Mouse (Mus musculus) kidney, embryonic 15.5 days (tissue): ENCODE data around the gene Tbc1d9b. TPM values are rescaled to one million over a fixed set of nuclear protein-coding genes. Genes with fewer than 3 reads are reported as not detected.
A peak's percentile ranks its signal among the peaks of the same experiment; 100 is the strongest.

Experiments
- ATAC-seq: fragments of 200-750 bp; cut with Nextera tagmentation; replicated peaks from 2 replicates; pipeline ENCODE4 v1.8.0; 2017; ENCODE audit warnings: moderate TSS enrichment; ENCODE audit not compliant: low FRiP score
- H3K27ac ChIP-seq: fragments of 300-500 bp; sonication (generic); 2 replicates; pipeline ENCODE4 v1.5.1; 2015; ENCODE audit warnings: mild to moderate bottlenecking, inconsistent platforms
- H3K27me3 ChIP-seq: fragments of 300-500 bp; sonication (generic); 2 replicates; pipeline ENCODE4 v1.6.1; 2015; ENCODE audit warnings: inconsistent platforms
- H3K36me3 ChIP-seq: fragments of 300-500 bp; sonication (generic); 2 replicates; pipeline ENCODE4 v1.6.1; 2015; ENCODE audit warnings: inconsistent platforms
- H3K4me1 ChIP-seq: fragments of 300-500 bp; sonication (generic); 2 replicates; pipeline ENCODE4 v1.6.1; 2015; ENCODE audit warnings: inconsistent platforms
- H3K4me2 ChIP-seq: fragments of 300-500 bp; sonication (generic); 2 replicates; pipeline ENCODE4 v1.6.1; 2015; ENCODE audit warnings: moderate library complexity, mild to moderate bottlenecking, inconsistent platforms
- H3K4me3 ChIP-seq: fragments of 300-500 bp; sonication (generic); replicated peaks from 2 replicates; pipeline ENCODE4 v1.5.1; 2015; ENCODE audit warnings: mild to moderate bottlenecking, inconsistent platforms
- H3K9ac ChIP-seq: fragments of 300-500 bp; sonication (generic); 2 replicates; pipeline ENCODE4 v1.6.1; 2015; ENCODE audit warnings: mild to moderate bottlenecking, inconsistent platforms
- H3K9me3 ChIP-seq: fragments of 300-500 bp; sonication (generic); replicated peaks from 2 replicates; pipeline ENCODE4 v1.6.1; 2016; ENCODE audit warnings: inconsistent platforms
- WGBS: fragments of 180-500 bp; shearing (Covaris S2); methylation state at CpG from one replicate; pipeline ENCODE4 v1.1.7; 2015; ENCODE audit warnings: mixed read lengths; 5-methylcytosine and 5-hydroxymethylcytosine counted together
- polyA plus RNA-seq: library from polyadenylated mRNA; unstranded; fragments of >200 nt; fragmentation: Nextera tagmentation; extraction: Ambion mirVana; gene quantifications from 2 replicates; pipeline ENCODE4 v1.2.1, GENCODE M21; 2015

Gene Tbc1d9b
- polyA plus RNA-seq, 1 experiment from 2014 or later = 42.9 TPM

DNA sequence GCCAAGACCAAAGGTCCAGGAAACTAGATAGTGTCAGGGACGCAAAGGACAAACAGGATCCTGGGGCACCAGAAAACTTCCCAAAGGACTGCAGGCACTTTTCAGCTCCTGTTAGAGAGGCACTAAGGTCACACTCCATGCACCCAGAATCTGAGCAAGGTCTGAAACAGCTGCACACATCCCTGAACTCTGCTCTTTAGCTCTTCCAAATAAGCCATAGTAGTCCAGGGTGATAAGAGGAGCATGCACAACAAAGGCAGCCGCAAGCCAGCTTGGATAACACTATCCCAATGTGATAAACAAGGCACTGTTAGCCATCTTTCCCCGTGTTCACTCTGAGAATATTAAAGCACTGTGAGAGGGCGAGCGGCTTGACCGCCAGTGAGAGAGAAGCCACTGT lies 27.2 kb upstream of the Tbc1d9b start:
- Histone ChIP-seq H3K4me3 (no peak overlapping the region), H3K27me3 (no peaks in the 10 kb centered on the region), H3K36me3 (peaks cover 15% of the 10 kb centered on the region), H3K9me3 (no peaks in the 10 kb centered on the region), H3K27ac (no peak overlapping the region), H3K9ac (no peak overlapping the region), H3K4me2 (no peak overlapping the region), H3K4me1 (peaks cover 4% of the 10 kb centered on the region)
- WGBS = 89% methylated on average over 6 of the region's 6 CpGs
- ATAC-seq = no peak

DNA sequence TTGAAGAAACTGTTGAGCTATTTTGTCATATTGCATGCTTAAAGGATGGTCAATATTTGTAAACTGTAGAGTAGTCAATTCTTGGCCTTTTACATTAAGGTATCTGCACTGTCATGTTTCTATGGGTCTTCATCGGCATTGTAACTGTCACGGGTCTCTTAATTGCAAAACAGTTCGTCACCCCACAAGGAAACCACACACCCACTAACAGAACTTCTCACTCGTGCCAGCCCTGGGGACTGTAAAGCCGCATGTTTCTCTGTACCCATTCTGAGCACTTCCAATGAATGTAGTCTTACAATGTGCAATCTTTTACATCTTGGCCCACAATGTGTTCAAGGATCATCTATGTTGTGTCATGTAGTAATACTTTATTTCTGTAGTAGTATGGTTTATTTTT lies 26.0 kb upstream of the Tbc1d9b start:
- Histone ChIP-seq H3K4me1 (peaks cover 4% of the 10 kb centered on the region), H3K9ac (no peak overlapping the region), H3K4me2 (no peak overlapping the region), H3K27ac (no peak overlapping the region), H3K4me3 (no peak overlapping the region), H3K9me3 (no peaks in the 10 kb centered on the region), H3K27me3 (no peaks in the 10 kb centered on the region), H3K36me3 (peaks cover 8% of the 10 kb centered on the region; the same call in 1 of the 2 replicates)
- ATAC-seq = no peak
- WGBS = 90% methylated on average over 5 of the region's 5 CpGs

DNA sequence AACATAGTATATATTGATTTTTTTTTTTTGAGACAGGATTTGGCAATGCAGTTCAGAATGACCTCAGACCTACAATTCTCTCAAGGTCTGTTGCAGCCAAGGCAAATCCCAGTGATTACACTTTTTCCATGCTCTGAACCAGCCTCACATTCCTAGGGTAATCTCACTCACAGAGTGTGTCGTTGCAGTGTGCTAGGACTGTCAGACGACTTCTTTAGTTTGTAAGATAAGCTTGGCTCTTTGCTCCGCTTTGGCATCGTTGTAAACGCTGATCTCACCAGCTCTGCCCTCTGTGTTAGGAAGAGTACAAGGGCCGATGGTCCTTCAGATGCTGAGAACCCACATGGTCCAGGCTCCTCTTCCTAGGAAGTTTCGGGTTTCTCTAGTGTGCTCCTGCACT lies 25.2 kb upstream of the Tbc1d9b start:
- no peaks in the 10 kb centered on the region for H3K27me3 ChIP-seq
- H3K27ac ChIP-seq = no peak overlapping the region
- no peak overlapping the region for H3K9ac ChIP-seq
- 82% methylated on average over 7 of the region's 7 CpGs for WGBS
- peaks cover 4% of the 10 kb centered on the region for H3K4me1 ChIP-seq
- peaks cover 8% of the 10 kb centered on the region; the same call in 1 of the 2 replicates for H3K36me3 ChIP-seq
- H3K4me3 ChIP-seq = no peak overlapping the region
- H3K9me3 ChIP-seq = no peaks in the 10 kb centered on the region
- no peak for ATAC-seq
- no peak overlapping the region for H3K4me2 ChIP-seq

DNA sequence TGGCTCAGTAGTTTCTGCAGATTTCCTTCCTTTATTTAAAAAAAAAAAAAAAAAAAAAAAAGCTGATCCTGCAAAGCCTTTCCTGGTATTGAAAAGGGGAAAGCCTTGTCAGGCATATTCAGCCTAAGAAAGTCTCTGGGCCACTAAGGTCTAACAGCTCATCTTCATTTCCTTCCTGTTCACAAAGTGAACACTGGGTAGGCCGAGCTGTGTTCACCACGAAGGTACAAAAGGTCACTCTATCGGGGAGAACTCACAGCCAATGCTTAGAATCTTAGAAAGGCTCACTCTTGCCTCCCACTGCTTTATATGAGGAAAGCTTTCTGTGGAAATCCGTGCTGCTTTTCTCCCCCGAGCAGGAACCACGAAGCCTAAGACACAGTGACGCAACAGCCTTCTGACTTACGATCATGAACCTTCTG lies 22.4 kb upstream of the Tbc1d9b start:
- Histone ChIP-seq H3K4me3 (no peak overlapping the region), H3K4me1 (peaks cover 4% of the 10 kb centered on the region), H3K36me3 (peaks cover 4% of the 10 kb centered on the region; the same call in 1 of the 2 replicates), H3K27ac (peak overlapping the region; percentile 82), H3K9ac (no peak overlapping the region), H3K4me2 (no peak overlapping the region), H3K27me3 (no peaks in the 10 kb centered on the region), H3K9me3 (no peaks in the 10 kb centered on the region)
- no peak for ATAC-seq
- 67% methylated on average over 8 of the region's 8 CpGs for WGBS

DNA sequence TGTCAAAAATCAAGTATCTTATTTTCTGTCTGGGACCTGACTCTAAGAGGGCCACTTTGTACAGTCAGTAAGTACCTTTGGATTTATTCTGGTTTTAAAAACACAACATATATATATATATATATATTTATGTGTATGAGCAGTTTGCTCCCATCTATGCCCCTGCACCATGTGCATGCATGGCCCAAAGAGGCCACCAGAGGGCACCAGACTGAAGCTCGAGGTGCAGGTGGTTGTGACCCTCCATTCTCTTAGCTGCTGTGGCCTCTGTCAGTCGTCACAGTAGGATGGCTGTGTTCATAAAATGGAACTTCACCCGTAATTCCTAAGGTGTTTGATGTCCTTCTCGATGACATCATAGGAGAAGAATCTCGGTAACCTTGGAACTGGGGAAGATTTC lies 16.9 kb upstream of the Tbc1d9b start:
- ATAC-seq = peak; percentile 62; the same call in 1 of the 2 replicates
- WGBS = 18% methylated on average over 5 of the region's 5 CpGs
- no peaks in the 10 kb centered on the region for H3K36me3 ChIP-seq

DNA sequence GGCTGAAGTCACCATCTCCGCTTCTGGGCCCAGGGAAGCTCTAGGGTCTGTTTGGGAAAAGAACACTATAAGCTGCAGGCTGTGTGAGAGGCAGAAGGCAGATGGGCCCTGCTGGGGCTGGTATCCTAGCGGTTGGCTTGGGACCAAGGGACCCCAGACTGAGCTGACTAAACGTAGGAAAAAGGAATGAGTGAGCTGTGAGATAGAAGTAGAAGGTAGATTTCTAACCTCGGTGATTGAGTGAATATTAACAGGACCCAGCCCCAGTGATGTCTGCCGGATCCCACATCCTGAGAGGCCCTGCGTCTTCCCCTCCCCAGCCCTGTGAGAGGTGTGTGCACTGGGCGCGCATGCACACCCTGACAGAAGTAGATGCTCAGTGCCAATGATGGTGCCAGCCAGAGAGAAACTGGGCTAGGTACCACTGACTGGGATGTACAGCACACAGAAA lies 8.5 kb upstream of the Tbc1d9b start:
- Histone ChIP-seq H3K27ac (no peak overlapping the region), H3K4me2 (no peak overlapping the region), H3K4me3 (no peak overlapping the region), H3K27me3 (no peaks in the 10 kb centered on the region), H3K9ac (no peak overlapping the region), H3K36me3 (0 out of 2 replicates have a peak, but pooled peaks cover 4% of the 10 kb centered on the region), H3K4me1 (no peaks in the 10 kb centered on the region), H3K9me3 (no peaks in the 10 kb centered on the region)
- 90% methylated on average over 8 of the region's 8 CpGs for WGBS
- ATAC-seq = no peak

More for the DNA sequence above, 16.9 kb upstream of the Tbc1d9b start:
- Histone ChIP-seq H3K27me3 (no peaks in the 10 kb centered on the region), H3K9ac (no peak overlapping the region), H3K4me3 (no peak overlapping the region), H3K9me3 (no peaks in the 10 kb centered on the region), H3K27ac (no peak overlapping the region), H3K4me1 (no peaks in the 10 kb centered on the region), H3K4me2 (no peak overlapping the region)

DNA sequence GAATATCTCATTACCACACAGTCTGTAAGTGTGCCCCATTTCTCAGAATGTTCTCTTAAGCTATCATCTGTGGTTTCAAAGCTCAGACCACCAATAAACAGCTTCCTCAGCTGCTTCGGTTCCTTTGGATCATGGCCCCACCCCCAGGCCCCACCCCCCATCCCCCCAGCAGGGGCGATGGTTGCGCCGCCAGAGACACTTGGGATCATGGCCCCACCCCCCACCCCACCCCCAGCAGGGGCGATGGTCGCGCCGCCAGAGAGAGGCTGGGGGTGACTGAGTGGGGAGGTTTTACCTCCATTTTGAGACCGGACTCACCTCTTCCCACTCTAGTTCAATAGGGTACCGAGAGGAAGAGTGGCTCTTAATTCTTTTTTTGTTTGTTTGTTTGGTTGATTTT lies 3.4 kb upstream of the Tbc1d9b start:
- ATAC-seq = no peak
- H3K4me2 ChIP-seq = peak overlapping the region; percentile 57
- peak overlapping the region; percentile 18; the same call in 1 of the 2 replicates for H3K4me3 ChIP-seq
- peaks cover 22% of the 10 kb centered on the region for H3K4me1 ChIP-seq
- no peaks in the 10 kb centered on the region for H3K9me3 ChIP-seq
- no peaks in the 10 kb centered on the region for H3K27me3 ChIP-seq
- no peak overlapping the region for H3K9ac ChIP-seq
- 5% methylated on average over 10 of the region's 10 CpGs for whole genome bisulfite sequencing
- H3K27ac ChIP-seq = no peak overlapping the region
- no peaks in the 10 kb centered on the region for H3K36me3 ChIP-seq

DNA sequence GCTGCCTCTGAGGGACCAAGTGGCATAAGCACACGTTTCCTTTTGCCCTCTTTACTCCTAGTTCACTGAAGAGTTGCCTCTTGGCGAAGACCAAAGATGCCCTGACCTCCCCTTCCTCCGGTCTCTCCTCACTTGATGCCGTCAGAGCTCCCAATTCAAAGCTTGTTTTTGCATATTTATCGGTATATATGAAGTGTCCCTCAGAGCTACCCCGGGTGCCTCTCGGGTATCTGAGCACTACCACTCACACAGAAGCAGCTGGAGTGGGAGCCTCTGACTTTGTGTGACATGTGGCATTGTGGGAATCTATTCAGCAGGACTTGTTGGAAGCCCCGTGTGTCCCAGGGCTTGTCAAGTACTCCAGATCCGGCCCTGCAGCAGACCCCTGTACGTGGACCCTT lies 605 bp downstream of the Tbc1d9b start:
- 19% methylated on average over 10 of the region's 10 CpGs for WGBS
- Histone ChIP-seq H3K4me2 (peak overlapping the region; percentile 74), H3K9ac (peak overlapping the region; percentile 98), H3K9me3 (no peaks in the 10 kb centered on the region), H3K4me1 (peaks cover 22% of the 10 kb centered on the region), H3K27ac (peak overlapping the region; percentile 84), H3K4me3 (peak overlapping the region; percentile 85), H3K27me3 (no peaks in the 10 kb centered on the region), H3K36me3 (peaks cover 12% of the 10 kb centered on the region)
- ATAC-seq = 0 out of 2 replicates have a peak, but pooled peaks have one; percentile 3

DNA sequence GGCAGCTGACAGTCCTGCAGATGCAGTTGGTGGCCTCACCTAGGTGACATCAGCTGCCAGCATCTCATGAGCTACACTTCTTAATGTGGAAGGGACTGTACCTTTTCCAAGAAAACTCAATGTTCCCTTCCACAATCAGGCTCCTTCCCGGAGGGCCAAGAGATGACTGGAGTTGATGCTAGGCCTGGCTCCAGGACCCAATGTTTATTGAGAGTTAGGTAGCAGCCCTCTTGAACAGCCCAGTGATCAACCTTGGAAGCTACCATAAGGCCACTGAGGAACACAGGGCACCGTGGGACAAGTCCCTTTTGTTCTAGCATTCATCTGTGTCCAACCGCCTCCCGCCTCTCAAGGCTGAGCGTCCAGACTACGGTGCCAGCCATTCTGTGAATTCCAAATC lies 1.1 kb downstream of the Tbc1d9b start:
- ATAC-seq = no peak
- H3K27me3 ChIP-seq = no peaks in the 10 kb centered on the region
- H3K4me2 ChIP-seq = peak overlapping the region; percentile 74
- H3K36me3 ChIP-seq = peaks cover 17% of the 10 kb centered on the region
- 86% methylated on average over 6 of the region's 6 CpGs for WGBS
- H3K4me3 ChIP-seq = peak overlapping the region; percentile 85
- H3K4me1 ChIP-seq = peaks cover 22% of the 10 kb centered on the region
- H3K9ac ChIP-seq = peak overlapping the region; percentile 98
- H3K27ac ChIP-seq = peak overlapping the region; percentile 84
- no peaks in the 10 kb centered on the region for H3K9me3 ChIP-seq

DNA sequence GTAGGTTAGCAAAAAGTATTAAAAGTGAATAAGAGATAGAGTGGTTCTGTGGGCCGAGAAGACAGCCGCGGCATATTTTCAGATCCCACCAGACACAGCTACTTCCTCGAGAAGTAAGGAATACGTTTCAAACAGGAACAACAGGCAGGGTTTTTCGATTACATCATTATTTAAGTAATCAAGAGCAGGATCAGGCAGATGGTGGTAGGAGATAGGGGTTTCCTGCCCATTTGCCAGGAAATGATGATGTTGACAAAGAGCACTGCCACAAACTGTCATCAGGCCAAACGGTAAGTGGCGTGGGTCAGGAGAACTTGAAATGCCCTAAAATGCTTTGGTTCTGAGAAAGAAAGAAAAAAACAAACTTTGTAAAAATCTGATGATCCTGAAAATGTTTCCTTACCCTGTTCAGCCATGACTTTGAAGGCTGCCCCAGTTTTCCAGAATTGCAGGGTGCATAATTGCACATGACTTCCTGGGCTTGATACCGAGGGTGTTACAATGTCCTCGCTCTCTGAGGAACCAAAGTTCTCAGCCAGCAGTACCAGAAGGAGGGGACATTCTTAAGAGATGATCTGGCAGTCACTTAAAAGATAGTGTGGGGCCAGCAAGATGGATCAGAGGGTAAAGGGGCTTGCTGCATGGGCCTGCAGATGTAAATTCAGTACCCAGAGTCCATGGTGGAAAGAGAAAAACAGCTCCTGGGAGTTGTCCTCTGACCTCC lies 3.1 kb downstream of the Tbc1d9b start:
- Histone ChIP-seq H3K36me3 (peaks cover 37% of the 10 kb centered on the region), H3K9me3 (no peaks in the 10 kb centered on the region), H3K4me1 (peaks cover 19% of the 10 kb centered on the region), H3K27me3 (no peaks in the 10 kb centered on the region), H3K9ac (no peak overlapping the region), H3K4me3 (no peak overlapping the region), H3K4me2 (no peak overlapping the region), H3K27ac (peak overlapping the region; percentile 37; the same call in 1 of the 2 replicates)
- 69% methylated on average over 10 of the region's 10 CpGs for WGBS
- no peak for ATAC-seq

DNA sequence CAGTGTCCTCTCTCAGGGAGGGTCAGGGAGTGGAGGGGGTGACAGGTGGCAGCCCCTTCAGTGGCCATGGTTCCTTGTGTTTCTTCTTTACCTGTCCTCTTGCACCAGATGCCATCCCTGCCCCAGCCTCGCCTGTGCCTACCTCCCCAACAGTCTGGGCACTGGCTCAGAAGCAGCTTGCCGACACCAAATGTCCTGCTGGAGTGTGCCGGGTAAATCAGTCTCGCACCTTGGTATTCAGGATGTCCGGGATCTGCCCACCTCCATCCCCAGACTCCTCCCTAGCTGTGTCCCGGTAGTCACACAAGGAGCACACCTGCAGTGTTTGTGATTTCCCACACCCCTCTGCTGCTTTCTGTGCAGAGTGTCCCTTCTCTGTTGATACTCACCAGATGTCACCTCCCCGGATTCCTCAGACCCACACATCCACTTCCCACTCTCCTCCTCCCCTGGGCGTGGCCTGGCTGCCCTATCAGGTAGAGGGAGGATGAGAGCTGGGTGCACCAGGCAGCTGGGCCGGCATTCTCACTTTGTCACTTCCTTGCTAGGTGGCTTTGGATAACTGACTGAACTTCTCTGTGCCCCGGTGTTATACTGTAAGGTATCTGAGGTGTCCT lies 7.1 kb downstream of the Tbc1d9b start:
- Histone ChIP-seq H3K9me3 (no peaks in the 10 kb centered on the region), H3K27ac (no peak overlapping the region), H3K36me3 (peaks cover 76% of the 10 kb centered on the region), H3K27me3 (no peaks in the 10 kb centered on the region), H3K4me2 (no peak overlapping the region), H3K9ac (no peak overlapping the region), H3K4me3 (no peak overlapping the region), H3K4me1 (no peaks in the 10 kb centered on the region)
- 71% methylated on average over 10 of the region's 10 CpGs for WGBS
- no peak for ATAC-seq

DNA sequence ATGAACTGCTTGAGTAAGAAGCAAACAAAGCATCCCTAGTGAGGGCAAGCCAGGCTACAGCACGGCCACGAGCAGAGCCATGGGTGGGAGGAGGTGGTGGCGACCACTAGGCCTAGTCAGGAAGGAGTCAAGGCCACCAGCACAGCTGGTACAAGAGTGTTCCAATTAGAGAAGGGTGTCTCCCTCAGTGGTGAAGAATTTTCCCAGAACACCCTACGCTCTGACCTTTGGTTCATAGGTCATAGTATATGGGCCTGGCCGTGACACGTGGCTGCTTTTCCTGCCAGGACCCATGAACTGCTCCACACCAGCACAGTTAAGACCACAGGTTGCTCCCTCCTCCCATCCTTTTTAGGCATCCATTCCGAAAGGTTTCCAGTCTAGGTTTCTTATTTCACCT lies 8.4 kb downstream of the Tbc1d9b start:
- no peak overlapping the region for H3K27ac ChIP-seq
- H3K9ac ChIP-seq = no peak overlapping the region
- ATAC-seq = peak; percentile 29; the same call in 1 of the 2 replicates
- no peak overlapping the region for H3K4me3 ChIP-seq
- no peaks in the 10 kb centered on the region for H3K27me3 ChIP-seq
- no peaks in the 10 kb centered on the region for H3K9me3 ChIP-seq
- WGBS = 78% methylated on average over 7 of the region's 7 CpGs
- H3K36me3 ChIP-seq = peaks cover 86% of the 10 kb centered on the region
- no peak overlapping the region for H3K4me2 ChIP-seq
- H3K4me1 ChIP-seq = no peaks in the 10 kb centered on the region
